Mouse (Mus musculus) ES-Bruce4 (cell line): ENCODE results near the gene Paxx.

ENCODE experiments used
- CTCF ChIP-seq: IDR thresholded peaks from one replicate; pipeline ENCODE4 v1.8.1; 2011; ENCODE audit warnings: low read depth, low read length
- POLR2A ChIP-seq: IDR thresholded peaks from one replicate; pipeline ENCODE4 v1.8.1; 2011; ENCODE audit warnings: low read length; ENCODE audit not compliant: insufficient read depth

- TF ChIP-seq CTCF, result no peak
- TF ChIP-seq POLR2A, result no peak
These were observed at the start of gene Paxx for GRCm38 (mm10) chr2:25460551-25461309.
